Mouse (Mus musculus) forebrain, postnatal 0 days (tissue): Measurements from ENCODE around the gene Cda. TPM values are rescaled to one million over a fixed set of nuclear protein-coding genes. Genes with fewer than 3 reads are reported as not detected.
A peak's percentile ranks its signal among the peaks of the same experiment; 100 is the strongest.

Experiments
- ATAC-seq: fragments of 200-750 bp; cut with Nextera tagmentation; 2 replicates; pipeline ENCODE4 v1.8.0; 2017; ENCODE audit warnings: mild to moderate bottlenecking, moderate library complexity
- DNase-seq: peaks from one replicate; pipeline ENCODE4 v3.0.0-alpha.2; 2015
- H3K27ac ChIP-seq: fragments of 300-500 bp; sonication (generic); 2 replicates; pipeline ENCODE4 v1.5.1; 2014; ENCODE audit warnings: low read depth, mild to moderate bottlenecking, antibody characterized with exemption, low read length, moderate library complexity, mixed read lengths
- H3K27me3 ChIP-seq: fragments of 300-500 bp; sonication (generic); 2 replicates; pipeline ENCODE4 v1.6.1; 2014; ENCODE audit warnings: mild to moderate bottlenecking, low read length, mixed read lengths; ENCODE audit not compliant: insufficient read depth
- H3K36me3 ChIP-seq: fragments of 300-500 bp; sonication (generic); 2 replicates; pipeline ENCODE4 v1.6.1; 2014; ENCODE audit warnings: mild to moderate bottlenecking, moderate library complexity; ENCODE audit not compliant: insufficient read depth
- H3K4me1 ChIP-seq: fragments of 300-500 bp; sonication (generic); 2 replicates; pipeline ENCODE4 v1.6.1; 2014; ENCODE audit warnings: antibody characterized with exemption; ENCODE audit not compliant: insufficient read depth
- H3K4me2 ChIP-seq: fragments of 300-500 bp; sonication (generic); 2 replicates; pipeline ENCODE4 v1.6.1; 2014; ENCODE audit warnings: low read depth, mild to moderate bottlenecking, moderate library complexity
- H3K4me3 ChIP-seq: fragments of 300-500 bp; sonication (generic); 2 replicates; pipeline ENCODE4 v1.5.1; 2014; ENCODE audit warnings: low read depth, low read length, mixed read lengths
- H3K9ac ChIP-seq: fragments of 300-500 bp; sonication (generic); 2 replicates; pipeline ENCODE4 v1.6.1; 2014; ENCODE audit warnings: mild to moderate bottlenecking
- H3K9me3 ChIP-seq: fragments of 300-500 bp; sonication (generic); 2 replicates; pipeline ENCODE4 v1.6.1; 2016; ENCODE audit warnings: low read length
- CTCF ChIP-seq: sonication (generic); IDR thresholded peaks from 2 replicates; pipeline ENCODE4 v1.5.1; 2016; ENCODE audit warnings: antibody characterized with exemption, control low read depth, low read depth
- WGBS: fragments of 180-500 bp; shearing (Covaris S2); extraction: QIAGEN DNeasy Blood & Tissue Kit; methylation state at CpG from one replicate; pipeline ENCODE4 v1.1.7; 2014; 5-methylcytosine and 5-hydroxymethylcytosine counted together
- polyA plus RNA-seq: library from polyadenylated mRNA; unstranded; fragments of >200 nt; fragmentation: Nextera tagmentation; extraction: Ambion mirVana; gene quantifications from 2 replicates; pipeline ENCODE4 v1.2.1, GENCODE M21; 2015
- total RNA-seq: library from RNA; depleted of rRNA; stranded (reverse); fragments of >200 nt; gene quantifications from 2 replicates; pipeline ENCODE4 v1.2.3, GENCODE M21; 2014

The Cda gene
- total and polyA plus RNA-seq, 2 experiments from 2014 or later, result 3.6 to 4.9 TPM

- DNase-seq (no peak), ATAC-seq (no peak)
- Histone ChIP-seq H3K36me3 (no peaks in the 10 kb centered on the region), H3K9ac (no peak overlapping the region), H3K4me3 (no peak overlapping the region), H3K27ac (no peak overlapping the region), H3K27me3 (peaks cover 6% of the 10 kb centered on the region; the same call in 1 of the 2 replicates), H3K9me3 (no peaks in the 10 kb centered on the region), H3K4me2 (no peak overlapping the region), H3K4me1 (peaks cover 7% of the 10 kb centered on the region)
- 82% methylated on average over 12 of the region's 12 CpGs for WGBS
- TF ChIP-seq CTCF, result no peak
These were observed 887 bp upstream of the Cda start for GRCm38 (mm10) chr4:138368498-138369260.

- DNase-seq, result no peak
- H3K4me1 ChIP-seq, result peaks cover 7% of the 10 kb centered on the region
- no peak for TF ChIP-seq CTCF
- peaks cover 6% of the 10 kb centered on the region; the same call in 1 of the 2 replicates for H3K27me3 ChIP-seq
- 84% methylated on average over 2 of the region's 2 CpGs for WGBS
- no peak overlapping the region for H3K4me3 ChIP-seq
- H3K9me3 ChIP-seq, result no peaks in the 10 kb centered on the region
- no peak overlapping the region for H3K9ac ChIP-seq
- no peaks in the 10 kb centered on the region for H3K36me3 ChIP-seq
- no peak overlapping the region for H3K4me2 ChIP-seq
- no peak for ATAC-seq
- H3K27ac ChIP-seq, result no peak overlapping the region
These were observed 1.2 kb downstream of the Cda start for GRCm38 (mm10) chr4:138366561-138366960.

GRCm38 (mm10) chr4:138363511-138363910 lies 4.3 kb downstream of the Cda start:
- WGBS, result 61% methylated on average over 5 of the region's 5 CpGs
- Histone ChIP-seq H3K36me3 (no peaks in the 10 kb centered on the region), H3K4me3 (no peak overlapping the region), H3K27me3 (peaks cover 6% of the 10 kb centered on the region; the same call in 1 of the 2 replicates), H3K4me2 (no peak overlapping the region), H3K27ac (no peak overlapping the region), H3K9me3 (no peaks in the 10 kb centered on the region), H3K4me1 (peaks cover 7% of the 10 kb centered on the region), H3K9ac (no peak overlapping the region)
- ATAC-seq (no peak), DNase-seq (no peak)
- TF ChIP-seq CTCF, result no peak

GRCm38 (mm10) chr4:138362883-138363282 lies 4.9 kb downstream of the Cda start:
- H3K4me2 ChIP-seq, result no peak overlapping the region
- H3K9me3 ChIP-seq, result no peaks in the 10 kb centered on the region
- H3K4me3 ChIP-seq, result no peak overlapping the region
- H3K4me1 ChIP-seq, result peaks cover 2% of the 10 kb centered on the region; the same call in 1 of the 2 replicates
- ATAC-seq (no peak), DNase-seq (no peak)
- H3K36me3 ChIP-seq, result no peaks in the 10 kb centered on the region
- H3K27me3 ChIP-seq, result peaks cover 6% of the 10 kb centered on the region; the same call in 1 of the 2 replicates
- no peak overlapping the region for H3K9ac ChIP-seq
- 90% methylated on average over 7 of the region's 7 CpGs for WGBS
- no peak overlapping the region for H3K27ac ChIP-seq
- TF ChIP-seq CTCF, result no peak

- Histone ChIP-seq H3K9ac (no peak overlapping the region), H3K4me2 (peak overlapping the region; percentile 15; the same call in 1 of the 2 replicates), H3K4me3 (no peak overlapping the region), H3K9me3 (no peaks in the 10 kb centered on the region), H3K4me1 (no peaks in the 10 kb centered on the region), H3K27me3 (no peaks in the 10 kb centered on the region), H3K36me3 (no peaks in the 10 kb centered on the region), H3K27ac (peak overlapping the region; percentile 64; the same call in 1 of the 2 replicates)
- 4% methylated on average over 11 of the region's 11 CpGs for WGBS
- TF ChIP-seq CTCF, result no peak
- ATAC-seq (peak; percentile 50; the same call in 1 of the 2 replicates), DNase-seq (peak; percentile 41)
These were observed 6.4 kb downstream of the Cda start for GRCm38 (mm10) chr4:138361370-138361821.

GRCm38 (mm10) chr4:138358176-138358575 lies 9.6 kb downstream of the Cda start:
- no peak for ATAC-seq
- no peak for DNase-seq
- H3K27ac ChIP-seq, result no peak overlapping the region
- TF ChIP-seq CTCF, result no peak
- no peaks in the 10 kb centered on the region for H3K36me3 ChIP-seq
- no peaks in the 10 kb centered on the region for H3K4me1 ChIP-seq
- H3K27me3 ChIP-seq, result no peaks in the 10 kb centered on the region
- no peak overlapping the region for H3K9ac ChIP-seq
- no peaks in the 10 kb centered on the region for H3K9me3 ChIP-seq
- H3K4me2 ChIP-seq, result no peak overlapping the region
- WGBS, result 81% methylated on average over 3 of the region's 3 CpGs
- no peak overlapping the region for H3K4me3 ChIP-seq

GRCm38 (mm10) chr4:138356551-138356950 lies 11.2 kb downstream of the Cda start:
- TF ChIP-seq CTCF, result no peak
- H3K27me3 ChIP-seq, result no peaks in the 10 kb centered on the region

More at GRCm38 (mm10) chr4:138356551-138356950, 11.2 kb downstream of the Cda start:
- Histone ChIP-seq H3K4me3 (no peak overlapping the region), H3K9me3 (0 out of 2 replicates have a peak, but pooled peaks cover 2% of the 10 kb centered on the region), H3K4me1 (no peaks in the 10 kb centered on the region), H3K9ac (no peak overlapping the region), H3K27ac (no peak overlapping the region), H3K36me3 (no peaks in the 10 kb centered on the region), H3K4me2 (no peak overlapping the region)
- no peak for DNase-seq
- ATAC-seq, result no peak
- 93% methylated on average over 12 of the region's 12 CpGs for WGBS
